Mouse (Mus musculus): ENCODE data around the gene Ebf3.

GRCm38 (mm10) chr7:137346860-137347259, 32.6 kb upstream of the Ebf3 start:
- no peak for TF ChIP-seq POLR2A (IDR thresholded peaks at IDR 0.05; ENCODE audit: borderline replicate concordance, insufficient read depth, low read length)
- no peak for TF ChIP-seq CTCF (IDR thresholded peaks at IDR 0.05; ENCODE audit: borderline replicate concordance, insufficient read depth, low read depth, low read length)

All from cerebellum, adult 2 months (tissue).